Mouse (Mus musculus) heart, embryonic 11.5 days (tissue): ENCODE measurements around the gene Hormad2. TPM values are rescaled to one million over a fixed set of nuclear protein-coding genes. Genes with fewer than 3 reads are reported as not detected.

ENCODE experiments used
- ATAC-seq: fragments of 200-750 bp; cut with Nextera tagmentation; replicated peaks from 2 replicates; pipeline ENCODE4 v1.8.0; 2017; ENCODE audit warnings: moderate library complexity; ENCODE audit not compliant: insufficient number of reproducible peaks, low FRiP score, low TSS enrichment
- H3K27ac ChIP-seq: fragments of 300-500 bp; sonication (generic); 2 replicates; pipeline ENCODE4 v1.5.1; 2014; ENCODE audit warnings: mild to moderate bottlenecking, low read depth, low read length
- H3K27me3 ChIP-seq: fragments of 300-500 bp; sonication (generic); 2 replicates; pipeline ENCODE4 v1.6.1; 2014; ENCODE audit warnings: mild to moderate bottlenecking, low read length, mixed read lengths; ENCODE audit not compliant: control insufficient read depth, insufficient read depth
- H3K36me3 ChIP-seq: fragments of 300-500 bp; sonication (generic); 2 replicates; pipeline ENCODE4 v1.6.1; 2014; ENCODE audit warnings: mild to moderate bottlenecking, low read length, moderate library complexity, mixed read lengths; ENCODE audit not compliant: control insufficient read depth, insufficient read depth
- H3K4me1 ChIP-seq: fragments of 300-500 bp; sonication (generic); 2 replicates; pipeline ENCODE4 v1.6.1; 2014; ENCODE audit warnings: low read length; ENCODE audit not compliant: control insufficient read depth, insufficient read depth
- H3K4me2 ChIP-seq: fragments of 300-500 bp; sonication (generic); 2 replicates; pipeline ENCODE4 v1.6.1; 2014; ENCODE audit warnings: mild to moderate bottlenecking, moderate library complexity
- H3K4me3 ChIP-seq: fragments of 300-500 bp; sonication (generic); 2 replicates; pipeline ENCODE4 v1.5.1; 2014; ENCODE audit warnings: low read depth, low read length
- H3K9ac ChIP-seq: fragments of 300-500 bp; sonication (generic); 2 replicates; pipeline ENCODE4 v1.6.1; 2014; ENCODE audit warnings: mild to moderate bottlenecking, low read depth, low read length, moderate library complexity
- H3K9me3 ChIP-seq: fragments of 300-500 bp; sonication (generic); replicated peaks from 2 replicates; pipeline ENCODE4 v1.6.1; 2016; ENCODE audit warnings: low read length; ENCODE audit not compliant: control insufficient read depth
- WGBS: fragments of 180-500 bp; shearing (Covaris S2); extraction: QIAGEN DNeasy Blood & Tissue Kit; methylation state at CpG from one replicate; pipeline ENCODE4 v1.1.7; 2014; ENCODE audit not compliant: insufficient replicate concordance; 5-methylcytosine and 5-hydroxymethylcytosine counted together
- polyA plus RNA-seq: library from polyadenylated mRNA; unstranded; fragments of >200 nt; fragmentation: Nextera tagmentation; extraction: Ambion mirVana; gene quantifications from 2 replicates; pipeline ENCODE4 v1.2.1, GENCODE M21; 2014

Gene Hormad2
- polyA plus RNA-seq, 1 experiment from 2014 or later, result 0.82 TPM

- WGBS, result 82% methylated on average over 1 of the region's 1 CpGs
- Histone ChIP-seq H3K4me3 (no peak overlapping the region), H3K9ac (no peak overlapping the region), H3K4me1 (no peaks in the 10 kb centered on the region), H3K9me3 (no peaks in the 10 kb centered on the region), H3K36me3 (no peaks in the 10 kb centered on the region), H3K27me3 (no peaks in the 10 kb centered on the region), H3K27ac (no peak overlapping the region), H3K4me2 (no peak overlapping the region)
- ATAC-seq, result no peak
These were observed 3.6 kb downstream of the Hormad2 start for GRCm38 (mm10) chr11:4437318-4437717.

DNA sequence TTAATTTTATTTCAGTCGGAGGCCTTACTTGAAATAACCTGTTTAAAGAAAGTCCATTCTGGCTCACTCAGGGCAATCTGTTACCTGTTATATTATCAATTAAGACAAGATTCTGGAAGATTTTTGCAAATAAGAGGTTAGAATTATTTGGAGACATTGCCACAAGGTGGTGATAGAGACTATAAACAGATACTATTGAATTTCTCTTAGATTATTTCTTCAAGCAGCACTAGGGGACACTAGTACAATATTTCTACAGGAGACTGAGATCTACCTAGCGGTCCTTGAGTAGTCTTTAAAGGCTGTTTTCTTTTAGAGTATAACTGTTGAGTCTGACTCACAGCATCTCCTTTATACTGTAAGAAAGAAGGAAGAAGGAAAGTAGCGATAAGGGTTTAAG is 4.3 kb downstream of the Hormad2 start:
- no peak overlapping the region for H3K9ac ChIP-seq
- no peak for ATAC-seq
- no peaks in the 10 kb centered on the region for H3K27me3 ChIP-seq
- no peak overlapping the region for H3K27ac ChIP-seq
- no peaks in the 10 kb centered on the region for H3K4me1 ChIP-seq
- no peak overlapping the region for H3K4me3 ChIP-seq
- no peaks in the 10 kb centered on the region for H3K9me3 ChIP-seq
- 79% methylated on average over 3 of the region's 3 CpGs for WGBS
- no peaks in the 10 kb centered on the region for H3K36me3 ChIP-seq
- no peak overlapping the region for H3K4me2 ChIP-seq

- no peak overlapping the region for H3K4me2 ChIP-seq
- H3K36me3 ChIP-seq, result no peaks in the 10 kb centered on the region
- ATAC-seq, result no peak
- H3K9me3 ChIP-seq, result no peaks in the 10 kb centered on the region
- H3K9ac ChIP-seq, result no peak overlapping the region
- WGBS, result 55% methylated on average over 4 of the region's 4 CpGs
- no peaks in the 10 kb centered on the region for H3K4me1 ChIP-seq
- no peak overlapping the region for H3K4me3 ChIP-seq
- no peak overlapping the region for H3K27ac ChIP-seq
- H3K27me3 ChIP-seq, result no peaks in the 10 kb centered on the region
These were observed 6.4 kb downstream of the Hormad2 start for GRCm38 (mm10) chr11:4434461-4434860.

DNA sequence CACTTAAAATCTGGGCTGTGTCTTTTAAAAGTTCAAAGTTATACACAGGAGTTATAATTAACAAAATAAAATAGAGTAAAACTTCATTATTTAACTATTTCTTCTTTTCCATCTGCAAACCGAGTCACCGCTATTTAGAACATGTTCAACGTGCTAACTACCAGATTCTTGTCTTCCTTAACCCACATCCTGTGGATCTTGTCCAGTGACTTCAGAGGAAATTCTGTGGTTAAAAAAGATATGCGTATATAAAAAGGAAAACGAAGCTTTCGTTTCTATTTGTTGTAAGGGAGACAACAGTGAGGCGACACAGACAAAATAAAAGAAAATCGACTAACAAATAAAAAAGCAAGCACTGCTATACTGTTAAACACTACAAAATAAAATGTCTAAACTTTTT is 17.1 kb downstream of the Hormad2 start:
- H3K4me2 ChIP-seq, result no peak overlapping the region
- no peaks in the 10 kb centered on the region for H3K4me1 ChIP-seq
- H3K27me3 ChIP-seq, result no peaks in the 10 kb centered on the region
- no peak overlapping the region for H3K4me3 ChIP-seq
- no peaks in the 10 kb centered on the region for H3K9me3 ChIP-seq
- H3K9ac ChIP-seq, result no peak overlapping the region
- WGBS, result 79% methylated on average over 8 of the region's 8 CpGs
- H3K36me3 ChIP-seq, result no peaks in the 10 kb centered on the region
- H3K27ac ChIP-seq, result no peak overlapping the region
- no peak for ATAC-seq

DNA sequence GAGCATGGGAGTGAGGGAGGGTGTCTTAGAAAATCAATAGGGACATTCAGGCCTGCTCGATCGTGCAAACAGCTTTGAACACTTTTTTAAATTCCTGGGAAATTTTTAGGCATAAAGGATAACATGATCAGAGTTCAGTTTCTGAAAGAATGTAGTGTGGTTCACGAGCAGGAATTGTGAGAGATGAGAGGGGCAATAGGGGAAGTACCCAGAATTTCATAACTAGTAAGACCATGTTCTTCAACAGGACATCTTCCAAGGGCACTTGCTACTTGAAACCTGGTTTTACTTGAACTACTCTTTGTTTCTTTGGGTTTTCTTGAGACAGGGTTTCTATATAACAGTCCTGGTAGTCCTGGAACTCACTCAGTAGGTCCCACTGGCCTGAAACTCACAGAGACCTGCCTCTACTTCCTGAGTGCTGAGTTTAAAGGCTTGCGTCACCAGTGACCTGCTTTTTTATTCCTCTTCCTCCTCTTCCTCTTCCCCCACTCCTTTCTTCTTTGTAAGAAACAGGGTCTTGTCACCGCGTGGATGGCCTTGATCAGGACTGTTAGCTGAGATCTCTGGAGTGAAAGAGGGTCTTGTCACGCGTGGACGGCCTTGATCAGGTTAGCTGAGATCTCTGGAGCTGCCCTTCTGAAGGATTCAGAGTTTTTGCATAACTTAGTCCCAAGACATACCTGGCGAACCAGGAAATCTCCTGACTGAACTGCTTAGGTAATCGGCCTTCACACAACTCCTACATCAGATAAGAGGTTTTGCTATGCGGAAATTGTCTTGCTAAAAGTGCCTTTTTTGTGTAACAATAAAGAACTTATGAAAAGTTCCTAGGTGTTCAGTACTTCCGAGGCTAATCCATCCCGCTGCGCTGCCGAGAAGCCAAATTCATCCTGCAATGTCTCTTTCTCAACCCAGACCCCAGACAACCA is 18.1 kb downstream of the Hormad2 start:
- Histone ChIP-seq H3K9ac (no peak overlapping the region), H3K9me3 (no peaks in the 10 kb centered on the region), H3K36me3 (no peaks in the 10 kb centered on the region), H3K4me1 (no peaks in the 10 kb centered on the region), H3K4me3 (no peak overlapping the region), H3K27me3 (no peaks in the 10 kb centered on the region), H3K4me2 (no peak overlapping the region), H3K27ac (no peak overlapping the region)
- WGBS, result 74% methylated on average over 16 of the region's 16 CpGs
- no peak for ATAC-seq

DNA sequence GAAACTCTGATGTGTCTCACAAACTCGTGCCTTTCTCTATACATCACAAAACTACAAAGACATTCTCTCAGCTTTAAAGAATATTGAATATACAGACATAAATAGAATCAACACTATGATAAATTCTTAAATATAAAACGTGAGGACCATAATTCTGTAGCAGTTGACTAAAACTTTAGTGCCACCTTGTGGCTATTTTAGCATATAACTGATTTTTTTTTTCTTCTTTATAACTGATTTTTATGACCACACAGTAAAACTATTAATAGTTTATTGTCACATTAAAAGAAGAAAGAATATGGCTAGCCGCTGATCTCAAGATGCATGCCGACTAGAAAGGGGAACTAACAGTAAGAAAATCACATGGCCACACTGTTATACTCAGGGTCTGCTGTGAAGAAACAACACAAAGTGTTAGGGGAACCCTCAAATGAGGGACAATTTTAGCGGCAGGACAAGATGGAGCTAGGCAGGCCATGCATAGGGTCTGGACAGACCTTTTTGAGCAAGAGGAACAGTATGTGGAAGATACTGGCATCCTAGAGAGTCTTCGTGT is 18.9 kb downstream of the Hormad2 start:
- H3K4me3 ChIP-seq, result no peak overlapping the region
- no peak for ATAC-seq
- no peaks in the 10 kb centered on the region for H3K27me3 ChIP-seq
- H3K36me3 ChIP-seq, result no peaks in the 10 kb centered on the region
- H3K9ac ChIP-seq, result no peak overlapping the region
- H3K27ac ChIP-seq, result no peak overlapping the region
- H3K9me3 ChIP-seq, result no peaks in the 10 kb centered on the region
- WGBS, result 47% methylated on average over 6 of the region's 6 CpGs
- H3K4me2 ChIP-seq, result no peak overlapping the region
- H3K4me1 ChIP-seq, result no peaks in the 10 kb centered on the region

GRCm38 (mm10) chr11:4417986-4418385 is 22.9 kb downstream of the Hormad2 start:
- no peaks in the 10 kb centered on the region for H3K4me1 ChIP-seq
- WGBS, result 82% methylated on average over 3 of the region's 3 CpGs
- no peaks in the 10 kb centered on the region for H3K36me3 ChIP-seq
- ATAC-seq, result no peak
- no peak overlapping the region for H3K4me3 ChIP-seq
- H3K4me2 ChIP-seq, result no peak overlapping the region
- no peaks in the 10 kb centered on the region for H3K27me3 ChIP-seq
- H3K27ac ChIP-seq, result no peak overlapping the region
- no peaks in the 10 kb centered on the region for H3K9me3 ChIP-seq
- H3K9ac ChIP-seq, result no peak overlapping the region

GRCm38 (mm10) chr11:4412294-4412693 is 28.6 kb downstream of the Hormad2 start:
- Histone ChIP-seq H3K27me3 (no peaks in the 10 kb centered on the region), H3K4me3 (no peak overlapping the region), H3K9ac (no peak overlapping the region), H3K27ac (no peak overlapping the region), H3K4me2 (no peak overlapping the region), H3K4me1 (no peaks in the 10 kb centered on the region), H3K36me3 (no peaks in the 10 kb centered on the region), H3K9me3 (no peaks in the 10 kb centered on the region)
- no peak for ATAC-seq
- 80% methylated on average over 4 of the region's 4 CpGs for WGBS

DNA sequence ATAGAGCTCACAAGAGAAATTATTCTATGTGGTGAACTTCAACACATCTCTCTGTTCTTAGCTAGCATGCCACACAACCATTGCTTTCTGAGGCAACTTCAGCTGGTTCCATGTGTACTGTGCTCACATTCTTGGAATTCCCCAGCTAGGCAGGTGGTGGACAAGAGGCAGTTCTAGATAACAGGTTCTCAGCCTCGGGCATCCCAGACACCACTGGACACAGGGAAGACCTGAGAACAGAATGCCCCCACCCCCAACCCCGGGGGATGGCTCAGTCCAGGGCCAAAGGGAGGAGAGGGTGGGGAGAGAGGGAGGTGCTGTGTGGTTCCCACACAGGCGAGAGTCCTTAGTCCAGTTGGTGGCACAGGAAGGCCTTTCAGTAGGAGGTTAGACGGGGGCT is 36.6 kb downstream of the Hormad2 start:
- WGBS, result 19% methylated on average over 4 of the region's 4 CpGs
- Histone ChIP-seq H3K9ac (no peak overlapping the region), H3K36me3 (no peaks in the 10 kb centered on the region), H3K4me2 (no peak overlapping the region), H3K27ac (no peak overlapping the region), H3K27me3 (no peaks in the 10 kb centered on the region), H3K4me3 (no peak overlapping the region), H3K4me1 (peaks cover 4% of the 10 kb centered on the region; the same call in 1 of the 2 replicates), H3K9me3 (no peaks in the 10 kb centered on the region)
- ATAC-seq, result no peak
